Mouse (Mus musculus): Measurements from ENCODE around the gene Bcar3.

Gene Bcar3

DNA sequence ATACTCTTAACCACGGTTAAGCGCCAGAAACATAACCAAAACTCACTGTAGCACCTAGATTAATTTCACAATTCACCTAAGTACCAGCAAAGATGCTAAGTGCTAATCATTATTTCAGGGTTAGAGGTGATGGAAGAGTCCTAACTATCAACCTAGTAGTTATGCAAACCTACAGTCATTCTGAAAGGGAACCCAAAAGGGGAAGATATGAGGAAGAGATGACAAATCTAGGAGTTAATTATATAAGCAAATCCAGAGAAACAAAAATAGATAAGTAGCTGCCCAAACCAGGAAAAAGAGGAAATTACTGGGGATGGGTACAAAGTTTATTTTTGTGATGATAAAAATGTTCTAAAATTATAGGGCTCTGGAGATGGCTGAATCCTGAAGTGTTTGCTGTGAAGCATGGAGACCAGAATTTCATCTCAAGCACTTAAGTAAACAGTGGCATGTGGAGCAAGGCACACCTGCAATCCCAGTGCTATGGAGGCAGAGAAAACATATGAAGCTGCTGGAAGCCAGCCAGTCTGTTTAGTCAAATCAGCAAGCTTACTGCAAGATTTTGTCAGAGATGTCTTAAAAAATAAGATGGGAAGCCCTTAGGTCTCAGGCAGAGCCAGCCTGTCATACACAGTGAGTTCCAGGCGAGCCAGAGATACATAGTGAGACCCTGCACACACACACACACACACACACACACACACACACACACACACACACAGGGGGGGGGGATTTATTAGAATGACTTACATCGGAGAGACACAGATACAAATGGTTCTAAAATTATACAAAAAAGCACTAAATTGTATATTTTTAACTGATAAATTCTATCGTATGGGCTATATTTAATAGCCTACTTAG, 279.7 kb downstream of the Bcar3 start:
- no peak for DNase-seq (ENCODE audit: low spot score)

- DNase-seq (ENCODE audit: low spot score), result no peak
Observed at GRCm38 (mm10) chr3:122574921-122575320, 281.0 kb downstream of the Bcar3 start.

DNA sequence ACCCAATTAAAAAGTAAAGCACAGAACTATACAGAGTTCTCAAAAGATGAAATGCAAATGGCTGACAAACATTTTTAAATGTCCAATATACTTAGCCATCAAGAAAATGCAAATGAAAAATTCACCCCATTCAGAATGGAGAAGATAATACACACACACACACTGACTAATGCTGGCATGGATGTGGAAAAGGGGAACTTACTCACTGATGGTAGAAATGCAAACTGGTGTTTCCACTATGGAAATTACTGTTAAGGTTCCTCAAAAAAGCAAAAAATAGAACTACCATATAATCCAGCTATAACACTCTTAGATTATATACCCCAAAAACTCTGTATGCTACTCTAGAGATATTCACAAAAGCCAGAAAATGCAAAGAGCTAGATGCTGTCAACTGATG, 283.4 kb downstream of the Bcar3 start:
- DNase-seq (ENCODE audit: low spot score), result no peak
